Mouse (Mus musculus): ENCODE measurements around the gene Stk10. TPM values are rescaled to one million over a fixed set of nuclear protein-coding genes. Genes with fewer than 3 reads are reported as not detected.

Stk10 gene
- polyA plus RNA-seq, 1 experiment from 2014 or later = 2.6 TPM

- Histone ChIP-seq H3K9ac (ENCODE audit: low read depth, low read length) (no peak overlapping the region), H3K27me3 (replicated peaks; ENCODE audit: control insufficient read depth, insufficient read depth, low read length) (no peaks in the 10 kb centered on the region), H3K4me2 (replicated peaks; ENCODE audit: low read depth) (no peak overlapping the region), H3K4me3 (ENCODE audit: low read depth, low read length) (no peak overlapping the region), H3K27ac (ENCODE audit: low read depth, low read length) (no peak overlapping the region), H3K4me1 (replicated peaks; ENCODE audit: control insufficient read depth, insufficient read depth, low read length) (no peaks in the 10 kb centered on the region), H3K9me3 (ENCODE audit: control insufficient read depth) (no peaks in the 10 kb centered on the region), H3K36me3 (ENCODE audit: control insufficient read depth, insufficient read depth) (no peaks in the 10 kb centered on the region)
- no peak for ATAC-seq
- 76% methylated on average over 4 of the region's 4 CpGs for WGBS
- TF ChIP-seq CTCF (IDR thresholded peaks at IDR 0.05; ENCODE audit: low read depth) = no peak
Observed at GRCm38 (mm10) chr11:32629713-32630211, 96.7 kb downstream of the Stk10 start.

GRCm38 (mm10) chr11:32632671-32633070 lies 99.6 kb downstream of the Stk10 start:
- TF ChIP-seq CTCF (IDR thresholded peaks at IDR 0.05; ENCODE audit: low read depth) = no peak
- H3K4me1 ChIP-seq (replicated peaks; ENCODE audit: control insufficient read depth, insufficient read depth, low read length) = no peaks in the 10 kb centered on the region
- H3K4me2 ChIP-seq (replicated peaks; ENCODE audit: low read depth) = no peak overlapping the region
- no peak overlapping the region for H3K27ac ChIP-seq (ENCODE audit: low read depth, low read length)
- no peaks in the 10 kb centered on the region for H3K27me3 ChIP-seq (replicated peaks; ENCODE audit: control insufficient read depth, insufficient read depth, low read length)
- no peak overlapping the region for H3K4me3 ChIP-seq (ENCODE audit: low read depth, low read length)
- ATAC-seq = no peak
- H3K36me3 ChIP-seq (ENCODE audit: control insufficient read depth, insufficient read depth) = no peaks in the 10 kb centered on the region
- 94% methylated on average over 5 of the region's 5 CpGs for WGBS
- no peak overlapping the region for H3K9ac ChIP-seq (ENCODE audit: low read depth, low read length)
- no peaks in the 10 kb centered on the region for H3K9me3 ChIP-seq (ENCODE audit: control insufficient read depth)

- no peak overlapping the region for H3K4me3 ChIP-seq (ENCODE audit: low read depth, low read length)
- TF ChIP-seq CTCF (IDR thresholded peaks at IDR 0.05; ENCODE audit: low read depth) = peak; percentile 35; the same call in 1 of the 2 replicates
- no peaks in the 10 kb centered on the region for H3K27me3 ChIP-seq (replicated peaks; ENCODE audit: control insufficient read depth, insufficient read depth, low read length)
- no peaks in the 10 kb centered on the region for H3K36me3 ChIP-seq (ENCODE audit: control insufficient read depth, insufficient read depth)
- H3K9ac ChIP-seq (ENCODE audit: low read depth, low read length) = no peak overlapping the region
- H3K9me3 ChIP-seq (ENCODE audit: control insufficient read depth) = no peaks in the 10 kb centered on the region
- WGBS = 71% methylated on average over 3 of the region's 3 CpGs
- no peak overlapping the region for H3K4me2 ChIP-seq (replicated peaks; ENCODE audit: low read depth)
- no peak for ATAC-seq
- H3K27ac ChIP-seq (ENCODE audit: low read depth, low read length) = no peak overlapping the region
- H3K4me1 ChIP-seq (replicated peaks; ENCODE audit: control insufficient read depth, insufficient read depth, low read length) = no peaks in the 10 kb centered on the region
Observed at GRCm38 (mm10) chr11:32633542-32633941, 100.4 kb downstream of the Stk10 start.

- H3K9ac ChIP-seq (ENCODE audit: low read depth, low read length) = no peak overlapping the region
Observed at GRCm38 (mm10) chr11:32634143-32634542, 101.0 kb downstream of the Stk10 start.

GRCm38 (mm10) chr11:32634842-32635241 lies 101.7 kb downstream of the Stk10 start:
- no peaks in the 10 kb centered on the region for H3K4me1 ChIP-seq (replicated peaks; ENCODE audit: control insufficient read depth, insufficient read depth, low read length)
- no peak for ATAC-seq
- no peaks in the 10 kb centered on the region for H3K36me3 ChIP-seq (ENCODE audit: control insufficient read depth, insufficient read depth)
- H3K4me2 ChIP-seq (replicated peaks; ENCODE audit: low read depth) = no peak overlapping the region
- no peak overlapping the region for H3K4me3 ChIP-seq (ENCODE audit: low read depth, low read length)
- H3K27me3 ChIP-seq (replicated peaks; ENCODE audit: control insufficient read depth, insufficient read depth, low read length) = no peaks in the 10 kb centered on the region
- no peak for TF ChIP-seq CTCF (IDR thresholded peaks at IDR 0.05; ENCODE audit: low read depth)
- H3K27ac ChIP-seq (ENCODE audit: low read depth, low read length) = no peak overlapping the region
- 59% methylated on average over 2 of the region's 2 CpGs for WGBS
- H3K9ac ChIP-seq (ENCODE audit: low read depth, low read length) = no peak overlapping the region
- no peaks in the 10 kb centered on the region for H3K9me3 ChIP-seq (ENCODE audit: control insufficient read depth)

More at GRCm38 (mm10) chr11:32634143-32634542, 101.0 kb downstream of the Stk10 start:
- no peak for TF ChIP-seq CTCF (IDR thresholded peaks at IDR 0.05; ENCODE audit: low read depth)
- H3K27me3 ChIP-seq (replicated peaks; ENCODE audit: control insufficient read depth, insufficient read depth, low read length) = no peaks in the 10 kb centered on the region
- WGBS = 42% methylated on average over 2 of the region's 2 CpGs
- H3K36me3 ChIP-seq (ENCODE audit: control insufficient read depth, insufficient read depth) = no peaks in the 10 kb centered on the region
- no peak overlapping the region for H3K27ac ChIP-seq (ENCODE audit: low read depth, low read length)
- no peak overlapping the region for H3K4me3 ChIP-seq (ENCODE audit: low read depth, low read length)
- no peaks in the 10 kb centered on the region for H3K4me1 ChIP-seq (replicated peaks; ENCODE audit: control insufficient read depth, insufficient read depth, low read length)
- no peak overlapping the region for H3K4me2 ChIP-seq (replicated peaks; ENCODE audit: low read depth)
- peak; percentile 64; the same call in 1 of the 2 replicates for ATAC-seq
- no peaks in the 10 kb centered on the region for H3K9me3 ChIP-seq (ENCODE audit: control insufficient read depth)

- WGBS = 40% methylated on average over 4 of the region's 4 CpGs
- ATAC-seq = no peak
Observed at GRCm38 (mm10) chr11:32636275-32636674, 103.2 kb downstream of the Stk10 start.

More at GRCm38 (mm10) chr11:32636275-32636674, 103.2 kb downstream of the Stk10 start:
- Histone ChIP-seq H3K4me3 (ENCODE audit: low read depth, low read length) (no peak overlapping the region), H3K9me3 (ENCODE audit: control insufficient read depth) (no peaks in the 10 kb centered on the region), H3K27ac (ENCODE audit: low read depth, low read length) (no peak overlapping the region), H3K4me2 (replicated peaks; ENCODE audit: low read depth) (no peak overlapping the region), H3K4me1 (replicated peaks; ENCODE audit: control insufficient read depth, insufficient read depth, low read length) (no peaks in the 10 kb centered on the region; the same call in 1 of the 2 replicates), H3K36me3 (ENCODE audit: control insufficient read depth, insufficient read depth) (no peaks in the 10 kb centered on the region), H3K27me3 (replicated peaks; ENCODE audit: control insufficient read depth, insufficient read depth, low read length) (no peaks in the 10 kb centered on the region), H3K9ac (ENCODE audit: low read depth, low read length) (no peak overlapping the region)
- no peak for TF ChIP-seq CTCF (IDR thresholded peaks at IDR 0.05; ENCODE audit: low read depth)
